Mouse (Mus musculus) heart, postnatal 0 days (tissue): ENCODE data around the gene Lypd4.

Experiments used
- CTCF ChIP-seq: IDR thresholded peaks from 2 replicates; pipeline ENCODE4 v1.5.1; 2016; ENCODE audit warnings: antibody characterized with exemption, control low read depth, low read depth
- EP300 ChIP-seq: IDR thresholded peaks from 2 replicates; pipeline ENCODE4 v1.6.1; 2016; ENCODE audit warnings: antibody characterized with exemption, low read depth

DNA sequence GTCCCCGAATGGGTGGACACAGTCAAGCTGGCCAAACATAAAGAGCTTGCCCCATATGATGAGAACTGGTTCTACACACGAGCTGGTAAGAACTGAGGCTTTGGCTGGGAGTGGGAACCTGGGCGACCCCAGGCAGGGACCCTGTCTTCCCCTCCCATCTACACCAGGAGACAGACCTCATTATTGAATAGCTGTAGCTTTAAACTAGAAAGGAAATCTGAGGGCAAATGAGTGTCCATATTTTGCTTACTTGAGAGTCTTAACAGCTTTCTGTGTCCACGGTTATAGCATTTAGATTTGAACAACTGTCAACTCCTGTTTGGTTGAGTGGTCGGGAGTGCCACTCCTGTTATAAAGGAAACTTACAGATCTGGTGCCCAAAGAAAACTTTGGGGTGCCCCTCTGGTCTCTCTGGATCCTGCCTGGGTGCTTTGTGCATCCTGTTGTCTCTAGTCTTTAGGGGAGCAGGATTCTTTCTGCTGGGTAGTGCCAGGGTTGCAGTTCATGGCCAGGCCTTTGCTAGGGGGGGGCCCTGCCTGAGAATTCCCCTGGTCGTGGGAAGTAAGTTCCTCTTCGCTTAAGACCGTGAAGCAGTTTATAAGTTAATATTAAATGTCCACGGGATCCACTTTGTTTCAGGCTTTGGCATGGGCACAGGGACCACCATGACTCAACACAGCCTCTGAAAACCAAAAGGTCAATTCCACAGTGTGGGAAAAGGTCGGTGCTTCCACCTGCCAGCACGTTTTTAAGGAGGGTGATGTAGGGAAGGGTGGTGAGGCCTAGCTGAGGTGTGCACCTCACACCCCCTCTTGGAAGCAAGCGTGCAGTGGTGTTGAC lies 15.9 kb upstream of the Lypd4 start:
- TF ChIP-seq CTCF (no peak), EP300 (no peak)
